Mouse (Mus musculus) layer of hippocampus, adult 9-10 months (tissue): Measurements from ENCODE around the gene Scn1b.

Experiments
- DNase-seq: peaks from one replicate; pipeline ENCODE4 v3.0.0; 2022; ENCODE audit warnings: low spot score

Gene Scn1b

DNA sequence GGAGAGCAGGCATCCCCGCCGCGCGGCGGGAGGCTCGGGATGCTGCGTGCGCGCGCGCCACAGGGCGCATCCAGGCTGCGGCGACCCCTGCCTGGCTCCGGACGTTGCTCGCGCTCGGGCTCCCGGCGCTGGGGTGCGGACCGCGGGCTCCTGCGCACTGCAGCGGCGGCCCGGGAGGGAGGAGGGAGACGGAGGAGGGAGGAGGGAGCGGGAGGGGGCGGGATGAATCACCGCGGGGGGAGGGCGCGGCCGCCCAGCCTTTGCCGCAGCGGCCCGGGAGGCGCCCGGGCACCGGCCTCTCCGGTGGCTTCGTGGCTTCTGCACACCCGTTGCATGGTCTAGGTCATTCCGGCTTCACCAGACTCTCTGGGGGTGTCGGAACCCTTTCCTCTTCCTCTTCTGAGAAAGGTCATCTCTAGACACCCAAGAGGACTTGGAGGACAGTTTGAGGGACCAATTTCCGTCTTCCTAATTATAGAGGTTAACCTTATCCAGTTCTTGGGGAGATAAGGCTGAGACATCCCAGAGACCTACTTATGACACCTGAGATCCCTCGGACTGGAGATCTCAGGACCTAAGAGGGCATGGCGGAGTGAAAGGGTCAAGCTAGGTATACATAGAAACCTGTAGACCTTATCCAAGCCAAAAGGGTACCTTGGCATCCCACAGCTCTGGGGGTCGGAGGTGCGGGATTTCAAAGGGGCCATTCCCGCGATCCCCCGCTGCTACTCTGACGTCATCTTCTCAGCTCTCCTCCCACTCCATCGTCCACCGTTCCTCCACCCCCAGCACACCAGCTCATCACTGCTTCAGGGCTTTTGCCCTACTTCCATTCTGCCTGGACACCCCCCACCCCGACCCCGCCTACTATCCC lies at the start of gene Scn1b:
Gene Scn1b (minus strand): TSS at position 153 of the 874 bp plus-strand sequence.
- no peak for DNase-seq

GRCm38 (mm10) chr7:31175096-31175495 lies 48.3 kb upstream of the Scn1b start:
- no peak for DNase-seq

GRCm38 (mm10) chr7:31174466-31174865 lies 47.7 kb upstream of the Scn1b start:
- no peak for DNase-seq

DNA sequence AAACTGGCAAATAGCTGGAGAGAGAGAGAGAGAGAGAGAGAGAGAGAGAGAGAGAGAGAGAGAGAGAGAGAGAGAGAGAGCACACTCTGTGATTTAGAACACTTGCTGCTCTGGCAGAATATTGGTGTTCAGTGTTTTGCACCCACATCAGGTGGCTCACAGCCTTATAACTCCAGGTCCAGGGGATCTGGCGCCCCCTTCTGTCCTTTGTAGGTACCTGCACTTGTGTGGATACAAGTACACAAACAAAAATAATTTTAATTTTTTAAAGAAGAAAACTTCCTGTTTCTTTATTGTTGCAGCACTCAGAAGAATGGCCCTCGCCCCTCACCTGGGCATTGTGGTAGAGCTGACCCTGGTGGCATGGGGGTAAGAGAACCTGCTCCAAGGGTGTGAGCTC lies 45.4 kb upstream of the Scn1b start:
- DNase-seq: no peak

GRCm38 (mm10) chr7:31170520-31170919 lies 43.7 kb upstream of the Scn1b start:
- no peak for DNase-seq

GRCm38 (mm10) chr7:31168412-31168811 lies 41.6 kb upstream of the Scn1b start:
- no peak for DNase-seq

- DNase-seq: no peak
Observed at GRCm38 (mm10) chr7:31164748-31165147, 37.9 kb upstream of the Scn1b start.

DNA sequence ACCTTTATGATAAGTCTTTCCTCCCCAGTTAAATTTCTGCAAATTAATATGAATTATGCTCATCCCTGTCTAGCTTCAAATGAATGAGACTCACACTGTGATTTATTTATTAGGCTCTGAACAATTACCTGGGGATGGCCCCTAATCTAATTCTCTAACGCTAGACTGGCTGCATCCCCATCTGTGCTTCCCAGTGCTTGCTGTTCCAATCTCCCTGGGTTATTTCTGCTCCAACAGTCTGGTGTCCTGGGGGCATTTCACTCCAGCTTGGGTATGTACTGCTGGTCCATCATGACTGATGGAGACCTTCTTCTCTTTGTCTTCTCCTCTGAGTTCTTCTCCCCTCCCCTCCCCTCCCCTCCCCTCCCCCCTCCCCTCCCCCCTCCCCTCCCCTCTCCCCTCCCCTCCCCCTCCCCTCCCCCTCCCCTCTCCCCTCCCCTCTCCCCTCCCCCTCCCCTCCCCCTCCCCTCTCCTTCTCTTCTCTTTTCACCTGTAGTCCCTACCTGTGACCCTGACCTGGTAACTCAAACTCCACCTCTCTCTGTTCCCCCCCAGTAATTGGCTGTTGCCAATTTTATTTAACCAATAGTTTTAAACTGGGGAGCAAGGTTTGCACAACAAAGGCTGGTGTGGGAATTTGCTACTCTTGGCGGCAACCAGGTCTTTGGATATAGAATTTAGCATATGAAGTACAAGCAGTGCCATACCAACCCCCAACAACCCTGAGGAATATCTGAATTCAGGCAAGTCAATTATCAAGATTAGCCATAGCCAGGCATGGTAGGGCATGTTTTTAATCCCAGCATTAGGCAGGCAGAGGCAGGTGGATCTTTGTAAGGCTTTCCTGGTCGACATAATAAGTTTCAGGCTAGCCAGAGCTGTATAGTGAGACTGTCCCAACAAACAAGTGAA lies 37.1 kb upstream of the Scn1b start:
- DNase-seq: no peak

GRCm38 (mm10) chr7:31162324-31162723 lies 35.5 kb upstream of the Scn1b start:
- DNase-seq: no peak

DNA sequence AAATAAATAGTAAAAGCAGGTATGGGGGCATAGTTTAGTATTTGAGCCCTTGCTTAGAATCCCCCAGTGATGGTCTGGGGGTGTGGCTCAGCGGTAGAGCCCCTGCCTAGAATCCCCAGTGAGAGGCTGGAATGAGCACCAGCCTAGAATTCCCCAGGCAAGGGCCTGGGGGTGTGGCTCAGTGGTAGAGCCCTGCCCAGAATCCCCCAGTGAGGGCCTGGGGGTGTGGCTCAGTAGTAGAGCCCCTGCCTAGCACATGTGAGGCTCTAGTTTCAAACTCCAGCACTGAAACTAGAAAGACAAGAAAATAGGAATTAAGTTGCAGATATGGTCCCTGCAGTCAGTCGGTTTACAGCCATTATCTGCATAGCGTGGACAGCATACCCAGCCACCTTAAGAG lies 35.0 kb upstream of the Scn1b start:
- no peak for DNase-seq

DNA sequence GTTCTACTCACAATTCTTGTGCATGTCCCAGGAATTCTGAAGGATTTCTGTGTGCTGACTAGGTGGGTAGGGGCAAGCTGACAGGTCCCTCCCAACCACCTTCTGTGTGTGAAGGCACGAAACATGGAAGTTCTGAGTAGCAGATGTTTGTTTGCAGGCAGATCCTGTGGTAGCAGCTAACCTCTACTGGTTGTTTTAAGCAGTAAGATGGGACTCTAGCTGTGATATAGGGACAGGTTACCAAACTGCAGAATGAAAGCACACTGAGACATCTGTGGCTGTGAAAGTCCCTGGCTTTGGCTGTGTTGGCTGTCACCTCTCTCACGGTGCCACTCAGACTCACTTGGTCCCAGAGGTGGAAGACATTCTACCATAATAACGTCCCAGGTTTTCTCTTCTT lies 34.4 kb upstream of the Scn1b start:
- no peak for DNase-seq

DNA sequence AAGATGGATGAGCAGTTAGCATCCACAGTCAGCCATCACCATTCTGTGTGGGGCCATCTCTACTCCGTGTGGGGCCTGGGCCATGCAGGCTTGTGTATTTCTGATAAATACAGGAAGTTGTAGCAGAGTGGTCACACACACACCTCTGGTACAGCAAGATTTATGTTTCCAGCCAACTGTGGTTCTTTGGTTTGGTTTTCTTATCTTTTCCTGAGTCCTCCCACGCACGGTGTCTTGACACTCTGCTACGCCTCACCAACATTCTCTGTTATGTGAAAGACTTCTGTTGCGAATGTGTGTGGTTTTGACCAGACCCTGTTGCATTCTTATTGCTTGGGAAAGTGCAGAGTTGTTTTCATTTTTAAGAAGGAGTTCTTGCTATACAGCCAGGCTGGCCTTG lies 34.0 kb upstream of the Scn1b start:
- no peak for DNase-seq

- no peak for DNase-seq
Observed at GRCm38 (mm10) chr7:31156034-31156928, 29.5 kb upstream of the Scn1b start.

GRCm38 (mm10) chr7:31155296-31156033 lies 28.7 kb upstream of the Scn1b start, which contains the start of gene Gramd1a:
Gene Gramd1a, minus strand, starts transcription at chr7:31155896.
- DNase-seq: no peak

DNA sequence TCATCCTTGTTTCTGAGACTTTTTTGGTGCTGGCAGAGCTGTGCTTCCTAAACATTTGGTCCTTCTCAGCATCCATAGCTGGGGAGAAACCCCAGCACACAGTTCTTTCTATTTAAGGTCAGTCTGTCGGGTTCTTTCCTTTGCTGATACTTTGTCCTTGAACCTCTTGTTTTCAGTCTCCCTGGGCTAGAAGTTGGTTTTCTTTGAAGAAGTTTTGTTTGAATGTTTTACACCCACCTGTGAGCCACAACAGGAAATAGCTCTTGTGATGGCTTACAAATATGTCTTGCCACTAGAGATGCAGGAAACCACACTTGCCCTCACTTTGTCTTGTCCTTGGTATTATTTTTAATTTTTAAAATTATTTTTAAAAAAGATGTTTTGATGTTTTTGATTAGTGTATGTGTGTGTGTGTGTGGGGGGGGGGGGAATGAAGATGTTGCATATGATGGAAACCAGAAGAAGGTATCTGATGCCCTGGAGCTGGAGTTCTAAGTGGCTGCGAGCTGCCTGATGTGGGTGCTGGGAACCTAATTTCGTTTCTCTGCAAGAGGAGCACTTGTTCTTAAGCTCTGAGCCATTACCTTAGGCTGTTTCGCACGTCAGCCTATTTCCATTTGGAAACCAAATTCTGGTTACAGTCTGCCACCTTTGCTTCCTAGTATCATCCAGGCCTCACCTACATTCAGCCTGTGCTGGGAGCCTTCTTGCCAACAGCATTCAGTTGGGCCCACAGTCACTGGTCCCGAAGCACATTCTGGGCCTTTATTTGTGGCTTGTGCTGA lies 26.9 kb upstream of the Scn1b start:
- no peak for DNase-seq

DNA sequence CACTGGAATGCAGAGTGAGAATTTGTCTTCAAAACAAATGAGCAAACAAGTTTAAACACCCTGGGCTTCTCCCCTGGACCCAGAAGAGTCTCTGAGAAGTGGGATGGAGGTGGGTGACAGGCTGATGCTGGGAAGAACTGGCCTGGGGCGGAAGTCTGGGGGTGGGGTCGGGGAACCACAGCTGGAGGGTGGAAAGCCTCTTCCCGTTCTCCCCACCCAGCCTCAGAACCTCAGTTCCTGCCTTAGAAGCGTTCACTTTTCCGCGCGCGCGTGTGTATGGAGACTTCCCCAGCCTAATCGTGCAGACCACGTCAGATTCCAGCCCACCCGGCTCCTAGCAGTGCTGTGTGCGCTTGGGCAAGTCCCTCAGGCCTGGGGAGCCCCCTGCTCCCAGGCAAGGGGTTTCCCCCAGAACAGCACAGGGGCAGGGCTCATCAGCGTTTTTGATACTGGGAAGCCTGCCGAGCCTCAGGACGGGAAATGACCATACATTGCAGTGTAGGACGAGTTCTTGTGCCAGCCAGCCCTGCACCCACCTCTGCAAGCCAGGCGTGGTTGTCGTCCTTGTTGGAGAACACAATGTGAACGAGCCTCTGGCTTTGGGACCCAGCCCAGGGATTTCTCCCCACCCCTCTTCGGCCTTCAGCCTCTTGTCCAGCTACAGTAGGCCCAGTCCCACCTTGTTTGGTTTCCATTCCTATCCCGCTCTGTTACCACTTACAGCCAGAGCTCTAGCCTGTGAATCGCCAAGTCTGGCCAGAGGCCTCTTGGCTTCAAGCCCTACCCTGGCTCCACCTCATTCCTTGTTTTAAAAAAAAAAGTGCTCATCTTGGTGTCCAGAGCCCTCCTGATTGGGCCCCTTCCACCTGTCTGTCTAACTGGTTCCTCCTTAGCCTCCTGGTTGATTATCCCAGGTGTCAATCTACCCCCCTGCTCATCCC lies 24.8 kb upstream of the Scn1b start:
- no peak for DNase-seq

GRCm38 (mm10) chr7:31150566-31151300 lies 23.9 kb upstream of the Scn1b start:
- no peak for DNase-seq

- DNase-seq: peak; percentile 29
Observed at GRCm38 (mm10) chr7:31149751-31150565, 23.2 kb upstream of the Scn1b start.
